26 mouse cellular contexts compared by ENCODE assay signal in genomic region chr1:71595365-71595764, GRCm38 (mm10).
"Had no signal": no experiment of that assay in that cellular context is flagged by ENCODE, and none has a peak within 500 bp of the region (broad histone marks: within the 10 kb centered on the region; RNA-seq: fewer than 3 reads in every experiment).

No protein-coding gene starts in this region.

- H3K27me3 ChIP-seq: heart, embryonic 13.5 days; heart, embryonic 15.5 days; hindbrain, embryonic 12.5 days; intestine, embryonic 15.5 days; limb, embryonic 12.5 days had no signal

- ATAC-seq: forebrain, embryonic 16.5 days; hindbrain, embryonic 16.5 days; inflammation-experienced regulatory T-cells, adult 6 months; intestine, embryonic 15.5 days; intestine, postnatal 0 days had no signal

- H3K4me2 ChIP-seq: heart, embryonic 11.5 days; heart, embryonic 13.5 days; heart, embryonic 15.5 days; hindbrain, embryonic 12.5 days; hindbrain, embryonic 14.5 days; intestine, embryonic 15.5 days; limb, embryonic 12.5 days had no signal

- H3K4me1 ChIP-seq: heart, embryonic 13.5 days; heart, embryonic 15.5 days; hindbrain, embryonic 10.5 days; hindbrain, embryonic 12.5 days; intestine, embryonic 15.5 days; limb, embryonic 10.5 days; limb, embryonic 12.5 days had no signal

- H3K4me3 ChIP-seq: gastrocnemius, adult 2 months; heart, adult 2 months; heart, embryonic 13.5 days; heart, embryonic 15.5 days; hindbrain, embryonic 10.5 days; hindbrain, embryonic 12.5 days; intestine, embryonic 15.5 days; layer of hippocampus, adult 2 months; left cerebral cortex, adult 2 months; limb, embryonic 10.5 days; limb, embryonic 12.5 days had no signal

- H3K9me3 ChIP-seq: heart, embryonic 13.5 days; heart, embryonic 15.5 days; hindbrain, embryonic 10.5 days; hindbrain, embryonic 12.5 days; intestine, embryonic 15.5 days; limb, embryonic 10.5 days; limb, embryonic 12.5 days had no signal

- H3K9ac ChIP-seq: heart, embryonic 13.5 days; heart, embryonic 15.5 days; hindbrain, embryonic 12.5 days; hindbrain, embryonic 14.5 days; intestine, embryonic 15.5 days; limb, embryonic 12.5 days had no signal

- DNase-seq: gastrocnemius, adult 2 months; gastrocnemius, postnatal 10 days; gastrocnemius, postnatal 25 days; heart, adult 2 months; heart, postnatal 14 days; heart, postnatal 36 days; kidney, adult 18-20 months; kidney, adult 8-10 months; kidney, postnatal 10 days; kidney, postnatal 25 days; kidney, postnatal 4 days had no signal

- H3K27ac ChIP-seq: gastrocnemius, adult 2 months; heart, adult 2 months; heart, embryonic 13.5 days; heart, embryonic 15.5 days; hindbrain, embryonic 10.5 days; hindbrain, embryonic 12.5 days; hindbrain, embryonic 14.5 days; intestine, embryonic 15.5 days; layer of hippocampus, adult 2 months; left cerebral cortex, adult 2 months; limb, embryonic 10.5 days; limb, embryonic 12.5 days had no signal
